Mouse (Mus musculus) limb, embryonic 13.5 days (tissue): ENCODE measurements around the gene Nudt22. TPM values are rescaled to one million over a fixed set of nuclear protein-coding genes. Genes with fewer than 3 reads are reported as not detected.

ENCODE experiments used
- ATAC-seq: fragments of 200-750 bp; cut with Nextera tagmentation; 2 replicates; pipeline ENCODE4 v1.8.0; 2017; ENCODE audit warnings: low read depth, moderate number of reproducible peaks, moderate TSS enrichment; ENCODE audit not compliant: low FRiP score
- H3K27ac ChIP-seq: fragments of 300-500 bp; sonication (generic); 2 replicates; pipeline ENCODE4 v1.5.1; 2015; ENCODE audit warnings: inconsistent platforms, mild to moderate bottlenecking, moderate library complexity
- H3K27me3 ChIP-seq: fragments of 300-500 bp; sonication (generic); 2 replicates; pipeline ENCODE4 v1.6.1; 2015; ENCODE audit warnings: mild to moderate bottlenecking, inconsistent platforms
- H3K36me3 ChIP-seq: fragments of 300-500 bp; sonication (generic); 2 replicates; pipeline ENCODE4 v1.6.1; 2015; ENCODE audit warnings: inconsistent platforms, mild to moderate bottlenecking, moderate library complexity
- H3K4me1 ChIP-seq: fragments of 300-500 bp; sonication (generic); 2 replicates; pipeline ENCODE4 v1.6.1; 2015; ENCODE audit warnings: inconsistent platforms
- H3K4me2 ChIP-seq: fragments of 300-500 bp; sonication (generic); replicated peaks from 2 replicates; pipeline ENCODE4 v1.6.1; 2015; ENCODE audit warnings: inconsistent platforms, mild to moderate bottlenecking, moderate library complexity
- H3K4me3 ChIP-seq: fragments of 300-500 bp; sonication (generic); 2 replicates; pipeline ENCODE4 v1.5.1; 2015; ENCODE audit warnings: moderate library complexity, mild to moderate bottlenecking, inconsistent platforms
- H3K9ac ChIP-seq: fragments of 300-500 bp; sonication (generic); 2 replicates; pipeline ENCODE4 v1.6.1; 2015; ENCODE audit warnings: mild to moderate bottlenecking, inconsistent platforms
- H3K9me3 ChIP-seq: fragments of 300-500 bp; sonication (generic); 2 replicates; pipeline ENCODE4 v1.6.1; 2016; ENCODE audit warnings: inconsistent platforms
- WGBS: fragments of 180-500 bp; shearing (Covaris S2); methylation state at CpG from one replicate; pipeline ENCODE4 v1.1.7; 2015; 5-methylcytosine and 5-hydroxymethylcytosine counted together
- polyA plus RNA-seq: library from polyadenylated mRNA; unstranded; fragments of >200 nt; fragmentation: Nextera tagmentation; extraction: Ambion mirVana; gene quantifications from 2 replicates; pipeline ENCODE4 v1.2.1, GENCODE M21; 2015

The Nudt22 gene
- polyA plus RNA-seq: 24.0 and 25.8 TPM in 2 replicates

- peaks cover 42% of the 10 kb centered on the region for H3K4me1 ChIP-seq
- peak within 1 kb of the TSS; percentile 77 for H3K9ac ChIP-seq
- H3K4me2 ChIP-seq: peak within 1 kb of the TSS; percentile 88
- ATAC-seq: peak; percentile 84
- peaks cover 28% of the 10 kb centered on the region for H3K36me3 ChIP-seq
- H3K4me3 ChIP-seq: peak within 1 kb of the TSS; percentile 65
- no peaks in the 10 kb centered on the region for H3K27me3 ChIP-seq
- WGBS: under 1% methylated on average over 24 of the region's 24 CpGs
- peak within 1 kb of the TSS; percentile 65 for H3K27ac ChIP-seq
- no peaks in the 10 kb centered on the region for H3K9me3 ChIP-seq
Measured at GRCm38 (mm10) chr19:6996006-6996405, at the start of gene Nudt22, which contains the start of gene Trpt1. Gene Nudt22 (minus strand): TSS chr19:6996117. Gene Trpt1 (plus strand): TSS chr19:6996131.

GRCm38 (mm10) chr19:7044706-7045105 is 48.8 kb upstream of the Nudt22 start:
- Histone ChIP-seq H3K36me3 (no peaks in the 10 kb centered on the region), H3K9me3 (no peaks in the 10 kb centered on the region), H3K9ac (no peak overlapping the region), H3K27ac (no peak overlapping the region), H3K27me3 (no peaks in the 10 kb centered on the region), H3K4me2 (no peak overlapping the region), H3K4me1 (peaks cover 5% of the 10 kb centered on the region; the same call in 1 of the 2 replicates), H3K4me3 (no peak overlapping the region)
- ATAC-seq: no peak
- 25% methylated on average over 4 of the region's 4 CpGs for WGBS

- Histone ChIP-seq H3K27me3 (no peaks in the 10 kb centered on the region), H3K9ac (no peak overlapping the region), H3K36me3 (no peaks in the 10 kb centered on the region), H3K4me1 (peaks cover 5% of the 10 kb centered on the region; the same call in 1 of the 2 replicates), H3K4me2 (no peak overlapping the region), H3K4me3 (no peak overlapping the region), H3K9me3 (no peaks in the 10 kb centered on the region), H3K27ac (no peak overlapping the region)
- ATAC-seq: no peak
- 52% methylated on average over 4 of the region's 4 CpGs for WGBS
Measured at GRCm38 (mm10) chr19:7044279-7044678, 48.4 kb upstream of the Nudt22 start.

- Histone ChIP-seq H3K9ac (peak overlapping the region; percentile 74; the same call in 1 of the 2 replicates), H3K36me3 (no peaks in the 10 kb centered on the region; the same call in 1 of the 2 replicates), H3K4me1 (peaks cover 27% of the 10 kb centered on the region), H3K27me3 (no peaks in the 10 kb centered on the region), H3K4me3 (peak overlapping the region; percentile 53; the same call in 1 of the 2 replicates), H3K27ac (peak overlapping the region; percentile 94; the same call in 1 of the 2 replicates), H3K9me3 (no peaks in the 10 kb centered on the region), H3K4me2 (peak overlapping the region; percentile 75)
- no peak for ATAC-seq
- 82% methylated on average over 2 of the region's 2 CpGs for WGBS
Measured at GRCm38 (mm10) chr19:7041171-7041570, 45.3 kb upstream of the Nudt22 start.

GRCm38 (mm10) chr19:7040637-7041130 is 44.8 kb upstream of the Nudt22 start:
- Histone ChIP-seq H3K9me3 (no peaks in the 10 kb centered on the region), H3K27ac (peak overlapping the region; percentile 94), H3K9ac (peak overlapping the region; percentile 74), H3K4me3 (peak overlapping the region; percentile 53), H3K4me1 (peaks cover 27% of the 10 kb centered on the region), H3K27me3 (no peaks in the 10 kb centered on the region), H3K36me3 (peaks cover under 1% of the 10 kb centered on the region), H3K4me2 (peak overlapping the region; percentile 75)
- 25% methylated on average over 13 of the region's 13 CpGs for WGBS
- no peak for ATAC-seq

- under 1% methylated on average over 48 of the region's 49 CpGs for WGBS
- Histone ChIP-seq H3K27ac (peak within 1 kb of the TSS; percentile 94), H3K9ac (peak within 1 kb of the TSS; percentile 98), H3K4me3 (peak within 1 kb of the TSS; percentile 96), H3K4me1 (peaks cover 27% of the 10 kb centered on the region), H3K27me3 (no peaks in the 10 kb centered on the region), H3K36me3 (peaks cover 7% of the 10 kb centered on the region), H3K9me3 (no peaks in the 10 kb centered on the region), H3K4me2 (peak within 1 kb of the TSS; percentile 76)
- ATAC-seq: peak; percentile 100
Measured at GRCm38 (mm10) chr19:7039841-7040636, 44.1 kb upstream of the Nudt22 start, which contains the start of gene Stip1. Gene Stip1 (minus strand): TSS chr19:7039967.

GRCm38 (mm10) chr19:7039088-7039720 is 43.3 kb upstream of the Nudt22 start:
- no peak; the same call in 1 of the 2 replicates for ATAC-seq
- no peaks in the 10 kb centered on the region for H3K9me3 ChIP-seq
- H3K27ac ChIP-seq: peak overlapping the region; percentile 89
- peaks cover 14% of the 10 kb centered on the region for H3K36me3 ChIP-seq
- peak overlapping the region; percentile 96 for H3K4me3 ChIP-seq
- H3K4me2 ChIP-seq: peak overlapping the region; percentile 76
- no peaks in the 10 kb centered on the region for H3K27me3 ChIP-seq
- H3K4me1 ChIP-seq: peaks cover 27% of the 10 kb centered on the region
- 1% methylated on average over 35 of the region's 35 CpGs for WGBS
- peak overlapping the region; percentile 98 for H3K9ac ChIP-seq

GRCm38 (mm10) chr19:7034006-7034405 is 38.1 kb upstream of the Nudt22 start:
- Histone ChIP-seq H3K27me3 (no peaks in the 10 kb centered on the region), H3K9ac (no peak overlapping the region), H3K4me1 (peaks cover 21% of the 10 kb centered on the region), H3K4me2 (no peak overlapping the region), H3K36me3 (peaks cover 64% of the 10 kb centered on the region), H3K27ac (no peak overlapping the region), H3K4me3 (no peak overlapping the region), H3K9me3 (no peaks in the 10 kb centered on the region)
- no peak for ATAC-seq
- 93% methylated on average over 5 of the region's 5 CpGs for WGBS

- H3K36me3 ChIP-seq: peaks cover 96% of the 10 kb centered on the region
- H3K9ac ChIP-seq: no peak overlapping the region
- WGBS: 93% methylated on average over 5 of the region's 5 CpGs
- H3K27ac ChIP-seq: no peak overlapping the region
- no peak overlapping the region for H3K4me2 ChIP-seq
- H3K27me3 ChIP-seq: no peaks in the 10 kb centered on the region
- H3K4me3 ChIP-seq: no peak overlapping the region
- no peaks in the 10 kb centered on the region for H3K4me1 ChIP-seq
- H3K9me3 ChIP-seq: no peaks in the 10 kb centered on the region
- no peak for ATAC-seq
Measured at GRCm38 (mm10) chr19:7029531-7029930, 33.6 kb upstream of the Nudt22 start.

GRCm38 (mm10) chr19:7020224-7020641 is 24.3 kb upstream of the Nudt22 start:
- Histone ChIP-seq H3K36me3 (peaks cover 82% of the 10 kb centered on the region), H3K9me3 (no peaks in the 10 kb centered on the region), H3K27me3 (no peaks in the 10 kb centered on the region), H3K4me1 (no peaks in the 10 kb centered on the region), H3K27ac (no peak overlapping the region), H3K9ac (no peak overlapping the region), H3K4me2 (no peak overlapping the region), H3K4me3 (no peak overlapping the region)
- 53% methylated on average over 3 of the region's 3 CpGs for WGBS
- peak; percentile 48; the same call in 1 of the 2 replicates for ATAC-seq

GRCm38 (mm10) chr19:7019191-7019590 is 23.3 kb upstream of the Nudt22 start, which contains the start of gene Fermt3:
Gene Fermt3 (minus strand): TSS chr19:7019469.
- Histone ChIP-seq H3K4me1 (no peaks in the 10 kb centered on the region), H3K4me3 (no peak within 1 kb of the TSS), H3K4me2 (no peak within 1 kb of the TSS), H3K27me3 (no peaks in the 10 kb centered on the region), H3K36me3 (peaks cover 75% of the 10 kb centered on the region), H3K9ac (no peak within 1 kb of the TSS), H3K27ac (no peak within 1 kb of the TSS; the same call in 1 of the 2 replicates), H3K9me3 (no peaks in the 10 kb centered on the region)
- ATAC-seq: no peak
- WGBS: 74% methylated on average over 5 of the region's 5 CpGs

- H3K4me3 ChIP-seq: no peak overlapping the region
- no peak for ATAC-seq
- H3K36me3 ChIP-seq: peaks cover 70% of the 10 kb centered on the region
- no peaks in the 10 kb centered on the region for H3K27me3 ChIP-seq
- no peak overlapping the region for H3K4me2 ChIP-seq
- H3K9ac ChIP-seq: no peak overlapping the region
- H3K9me3 ChIP-seq: no peaks in the 10 kb centered on the region
- H3K27ac ChIP-seq: no peak overlapping the region; the same call in 1 of the 2 replicates
- no peaks in the 10 kb centered on the region for H3K4me1 ChIP-seq
- 89% methylated on average over 11 of the region's 11 CpGs for WGBS
Measured at GRCm38 (mm10) chr19:7018546-7018945, 22.6 kb upstream of the Nudt22 start.
